Mouse (Mus musculus): ENCODE results near the gene Tnp2.
A peak's percentile ranks its signal among the peaks of the same experiment; 100 is the strongest.

Gene Tnp2

GRCm38 (mm10) chr16:10788866-10789265 is 406 bp upstream of the Tnp2 start:
- DNase-seq (ENCODE audit: low spot score in 2 of 2): no peak

GRCm38 (mm10) chr16:10787548-10788058 is 857 bp downstream of the Tnp2 start:
- DNase-seq (ENCODE audit: low spot score in 2 of 2): no peak

- no peak for DNase-seq (ENCODE audit: low spot score in 2 of 2)
These were observed 1.5 kb downstream of the Tnp2 start for GRCm38 (mm10) chr16:10786782-10787547.

- DNase-seq (ENCODE audit: low spot score in 2 of 2): peak; percentile 77 to 79
These were observed 2.2 kb downstream of the Tnp2 start for GRCm38 (mm10) chr16:10786288-10786687.

GRCm38 (mm10) chr16:10785371-10786231 is 2.9 kb downstream of the Tnp2 start, which contains the start of gene Socs1:
Gene Socs1, minus strand, starts transcription at chr16:10785536.
- DNase-seq (ENCODE audit: low spot score in 2 of 2): peak; percentile 68 to 72

- peak; percentile 50 to 78 for DNase-seq (ENCODE audit: low spot score in 2 of 2)
These were observed 3.6 kb downstream of the Tnp2 start for GRCm38 (mm10) chr16:10784793-10785370.

GRCm38 (mm10) chr16:10783883-10784792 is 4.3 kb downstream of the Tnp2 start:
- no peak for DNase-seq (ENCODE audit: low spot score in 2 of 2)

GRCm38 (mm10) chr16:10783451-10783850 is 5.0 kb downstream of the Tnp2 start:
- DNase-seq (ENCODE audit: low spot score in 2 of 2): no peak

- no peak for DNase-seq (ENCODE audit: low spot score in 2 of 2)
These were observed 5.4 kb downstream of the Tnp2 start for GRCm38 (mm10) chr16:10783152-10783434.

GRCm38 (mm10) chr16:10782377-10783151 is 5.9 kb downstream of the Tnp2 start:
- no peak for DNase-seq (ENCODE audit: low spot score in 2 of 2)

- DNase-seq (ENCODE audit: low spot score in 2 of 2): no peak
These were observed 6.5 kb downstream of the Tnp2 start for GRCm38 (mm10) chr16:10781862-10782371.

GRCm38 (mm10) chr16:10780631-10781120 is 7.8 kb downstream of the Tnp2 start:
- DNase-seq (ENCODE audit: low spot score in 2 of 2): no peak

- DNase-seq (ENCODE audit: low spot score in 2 of 2): no peak
These were observed 10.8 kb downstream of the Tnp2 start for GRCm38 (mm10) chr16:10777579-10778160.

GRCm38 (mm10) chr16:10776322-10776721 is 12.1 kb downstream of the Tnp2 start:
- DNase-seq (ENCODE audit: low spot score in 2 of 2): no peak

GRCm38 (mm10) chr16:10774726-10775125 is 13.7 kb downstream of the Tnp2 start:
- no peak for DNase-seq (ENCODE audit: low spot score in 2 of 2)

- DNase-seq (ENCODE audit: low spot score in 2 of 2): no peak
These were observed 14.9 kb downstream of the Tnp2 start for GRCm38 (mm10) chr16:10773543-10773942.

- no peak for DNase-seq (ENCODE audit: low spot score in 2 of 2)
These were observed 16.5 kb downstream of the Tnp2 start for GRCm38 (mm10) chr16:10771769-10772510.

- DNase-seq (ENCODE audit: low spot score in 2 of 2): no peak
These were observed 17.7 kb downstream of the Tnp2 start for GRCm38 (mm10) chr16:10770531-10771325.
